Mouse (Mus musculus) monocyte, adult 5-6 weeks (primary cell): Measurements from ENCODE around the gene Jag1. TPM values are rescaled to one million over a fixed set of nuclear protein-coding genes. Genes with fewer than 3 reads are reported as not detected.

Source experiments
- ATAC-seq: fragments of 153-309, 156-312 bp; replicated peaks from 2 replicates; pipeline ENCODE4 v1.8.0; 2017; ENCODE audit warnings: mild to moderate bottlenecking; ENCODE audit not compliant: low TSS enrichment, insufficient number of reproducible peaks, severe bottlenecking, poor library complexity, low FRiP score
- total RNA-seq: library from RNA; stranded (forward); fragments of 200-1000, 200-491, 200-594 nt; gene quantifications from 3 replicates; pipeline ENCODE4 v1.2.3, GENCODE M21; 2017

Jag1 gene
- total RNA-seq, 1 experiment from 2014 or later = 10.4 TPM

DNA sequence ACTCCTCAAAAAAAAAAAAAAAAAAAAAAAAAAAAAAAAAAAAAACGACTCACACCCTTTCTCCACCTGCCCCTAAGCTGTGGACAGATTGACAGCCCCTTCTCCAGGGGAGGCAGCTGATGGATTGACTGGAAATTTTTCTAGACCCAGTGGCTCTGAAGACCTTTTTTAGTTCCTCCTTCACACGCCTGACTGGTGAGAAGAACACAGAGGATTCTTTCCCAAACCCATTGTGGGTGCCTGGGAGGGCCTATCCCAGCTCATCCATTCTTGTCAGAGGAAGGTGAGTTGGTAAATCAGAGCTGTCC, 42.2 kb downstream of the Jag1 start:
- ATAC-seq = no peak

- no peak for ATAC-seq
Measured at GRCm38 (mm10) chr2:137073473-137074312, 42.8 kb downstream of the Jag1 start.

- ATAC-seq = no peak
Measured at GRCm38 (mm10) chr2:137067479-137068110, 48.8 kb downstream of the Jag1 start.

DNA sequence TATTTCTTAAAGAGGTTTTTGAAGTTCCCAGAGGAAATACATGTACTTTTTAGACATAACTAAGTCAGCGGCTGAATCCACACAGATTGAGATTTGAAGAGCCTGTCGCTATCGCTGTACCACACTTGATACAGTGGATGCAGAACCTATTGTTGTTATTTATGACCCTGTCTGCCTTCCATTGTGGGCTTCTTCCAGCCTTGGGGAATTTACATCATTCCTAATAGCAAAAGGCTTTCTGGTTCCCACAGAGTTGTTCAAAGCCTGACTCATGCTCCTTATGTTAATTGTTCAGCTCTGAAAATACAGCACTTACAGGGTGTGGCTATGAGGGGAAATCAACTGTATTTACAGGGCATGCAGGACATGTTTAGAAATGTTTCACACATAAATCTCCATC, 51.9 kb downstream of the Jag1 start:
- ATAC-seq = no peak

- no peak for ATAC-seq
Measured at GRCm38 (mm10) chr2:137063829-137064228, 52.6 kb downstream of the Jag1 start.

- ATAC-seq = no peak
Measured at GRCm38 (mm10) chr2:137049906-137050305, 66.5 kb downstream of the Jag1 start.

GRCm38 (mm10) chr2:137049367-137049766, 67.1 kb downstream of the Jag1 start:
- ATAC-seq = no peak

DNA sequence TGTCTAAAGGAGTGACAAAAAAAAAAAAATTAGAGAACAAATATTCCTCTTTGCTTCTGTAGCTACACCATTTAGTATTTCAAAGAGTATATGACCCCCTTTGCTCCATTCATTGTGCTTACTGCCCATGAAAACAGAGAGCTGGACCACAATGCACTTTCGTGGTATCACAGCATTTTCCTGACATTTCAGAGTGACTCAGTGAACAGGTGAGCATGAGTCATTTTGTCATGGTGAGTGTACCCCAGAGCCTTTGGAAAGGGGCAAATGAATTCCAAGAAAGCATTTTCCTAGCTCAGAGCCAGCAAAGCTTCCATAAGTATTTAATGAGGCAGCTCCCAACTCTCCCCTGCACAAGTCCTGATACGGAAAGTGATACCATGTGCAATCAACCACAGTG, 72.3 kb downstream of the Jag1 start:
- ATAC-seq = no peak

Other genes starting within 250 kb of the Jag1 start
- gene AL731706.2, start 231.0 kb downstream of the Jag1 start, total RNA-seq = 13.4 to 63.0 TPM in 2 of 3 replicates, not detected in the other
- 1.5 to 5.4 TPM (median 4.8 TPM) in 3 replicates for gene Slx4ip, start 225.4 kb downstream of the Jag1 start, total RNA-seq
- 0.75 to 13.1 TPM (median 5.0 TPM) in 3 replicates for gene AL731706.1, start 225.3 kb downstream of the Jag1 start, total RNA-seq
- 7.8 to 10.7 TPM (median 8.8 TPM) in 3 replicates for gene Mkks, start 225.3 kb downstream of the Jag1 start, total RNA-seq